Mouse (Mus musculus): ENCODE data around the gene Shisal1. TPM values are rescaled to one million over a fixed set of nuclear protein-coding genes. Genes with fewer than 3 reads are reported as not detected.

The Shisal1 gene
- total RNA-seq, 2 experiments from 2014 or later, result 0.63 to 1.1 TPM

DNA sequence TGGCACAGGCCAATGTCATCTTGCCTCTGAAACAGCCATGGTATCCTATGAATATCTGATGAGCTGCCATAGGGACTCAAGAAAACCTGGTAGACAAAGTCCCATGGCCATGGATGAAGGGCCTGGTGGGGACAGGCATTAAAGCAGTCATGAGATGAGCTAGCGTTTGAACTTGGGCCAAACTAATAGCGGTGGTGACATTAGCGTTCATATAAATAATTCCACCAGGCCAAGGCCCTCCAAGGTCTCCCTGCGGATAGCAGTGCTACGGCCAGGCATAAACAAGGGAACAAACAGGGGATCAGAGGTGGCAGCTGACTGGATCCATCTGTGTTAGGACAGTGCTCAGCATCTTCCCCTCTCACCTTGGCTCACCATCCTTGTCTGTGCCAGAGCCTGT is 21.2 kb downstream of the Shisal1 start:
- peak; percentile 44 to 62 for DNase-seq

- DNase-seq, result peak in 1 of 2 experiments; percentile 24
These were observed 23.1 kb downstream of the Shisal1 start for GRCm38 (mm10) chr15:84423781-84424180.

- no peak for DNase-seq
These were observed 28.7 kb downstream of the Shisal1 start for GRCm38 (mm10) chr15:84418266-84418610.

DNA sequence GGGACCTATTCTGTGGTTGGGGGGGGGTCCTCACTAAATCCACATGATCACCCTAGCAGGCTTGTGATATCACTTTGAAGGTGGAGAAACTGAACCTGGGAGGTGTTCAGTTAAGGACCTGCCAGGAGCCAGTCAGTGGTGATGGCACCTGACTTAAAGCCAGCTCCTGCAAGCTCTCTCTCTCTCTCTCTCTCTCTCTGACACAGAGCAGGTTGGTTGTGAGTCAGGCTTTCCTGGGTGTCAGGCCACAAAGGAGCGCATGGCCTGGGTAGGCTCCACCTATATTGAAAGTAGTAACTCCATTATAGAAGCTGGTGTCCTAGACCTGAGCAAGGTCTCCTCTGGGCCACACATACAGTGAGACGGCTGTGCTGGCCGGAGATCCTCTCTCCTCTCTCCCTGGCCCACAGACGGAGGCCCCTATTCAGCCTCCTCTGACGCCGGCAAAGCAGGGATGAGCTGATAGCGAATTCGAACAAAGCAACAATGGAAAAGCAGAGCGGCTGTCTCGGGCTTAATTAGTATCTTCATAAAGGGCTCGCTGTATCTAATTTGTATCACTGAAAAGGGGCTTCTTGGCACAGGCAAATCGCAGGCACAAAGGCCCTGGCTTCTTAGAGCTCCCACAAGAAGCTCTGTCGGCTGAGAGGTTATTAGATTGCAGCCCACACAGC is 29.2 kb downstream of the Shisal1 start:
- DNase-seq, result no peak

DNA sequence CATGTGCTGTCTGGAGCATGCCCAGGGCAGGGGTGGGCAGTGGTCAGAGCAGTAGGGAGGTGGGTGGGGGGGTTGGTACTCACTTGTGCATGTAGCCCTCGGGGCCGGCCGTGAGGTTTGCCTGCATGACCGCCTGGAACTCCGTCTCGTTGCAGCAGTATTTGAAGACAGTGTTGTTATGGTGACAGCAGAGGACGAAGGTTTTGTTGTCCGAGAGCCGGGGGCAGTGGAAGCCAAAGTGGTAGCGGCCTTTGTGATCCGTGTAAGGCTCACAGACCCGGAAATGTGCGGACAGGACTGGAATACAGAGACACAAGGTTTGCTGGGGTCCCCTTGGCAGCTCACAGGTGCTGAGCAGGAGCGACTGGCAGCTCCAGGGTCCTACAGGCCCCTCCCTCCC is 29.9 kb downstream of the Shisal1 start:
- DNase-seq, result no peak

- DNase-seq, result no peak
These were observed 32.7 kb downstream of the Shisal1 start for GRCm38 (mm10) chr15:84414040-84414848.

GRCm38 (mm10) chr15:84412409-84412808 is 34.5 kb downstream of the Shisal1 start:
- DNase-seq, result peak; percentile 88 to 90

DNA sequence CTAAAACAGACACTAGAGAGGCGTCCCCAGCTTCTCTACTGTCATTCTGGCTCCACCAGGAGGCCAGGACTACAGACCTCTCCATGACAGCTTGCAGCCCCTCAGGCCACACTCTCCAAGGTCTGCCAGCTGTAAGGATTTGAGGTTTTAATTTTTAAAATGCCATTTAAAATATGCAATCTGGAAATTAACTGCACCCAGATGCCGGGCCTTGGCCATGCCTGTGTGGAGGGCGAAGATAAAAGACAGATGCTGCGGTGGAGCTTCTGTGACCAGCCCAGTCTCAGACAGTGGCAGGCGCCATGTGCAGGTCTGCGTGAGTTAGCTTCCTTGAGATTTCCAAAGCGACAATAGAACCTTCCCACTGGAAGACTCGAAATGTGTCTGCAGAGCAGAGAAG is 36.8 kb downstream of the Shisal1 start:
- DNase-seq, result no peak

DNA sequence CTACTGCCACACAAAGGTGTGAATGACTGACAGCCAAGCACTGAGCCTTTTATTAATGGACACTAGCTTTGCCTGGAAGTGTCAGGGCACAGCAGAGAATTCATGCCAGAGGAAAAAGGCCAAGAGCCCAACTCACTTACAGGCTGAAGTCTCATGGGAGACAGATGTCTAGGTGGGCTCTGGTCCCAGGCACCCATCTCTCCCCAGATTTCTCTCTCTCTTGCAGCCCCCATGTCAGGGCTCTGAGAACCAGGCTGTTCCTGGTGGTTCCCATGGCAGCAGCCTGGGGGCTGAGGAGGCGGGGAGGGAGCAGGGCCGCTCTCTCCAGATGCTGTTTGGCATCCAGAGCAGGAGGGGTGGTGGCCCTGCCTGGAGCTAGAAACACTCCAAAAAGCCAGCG is 38.3 kb downstream of the Shisal1 start:
- no peak for DNase-seq

DNA sequence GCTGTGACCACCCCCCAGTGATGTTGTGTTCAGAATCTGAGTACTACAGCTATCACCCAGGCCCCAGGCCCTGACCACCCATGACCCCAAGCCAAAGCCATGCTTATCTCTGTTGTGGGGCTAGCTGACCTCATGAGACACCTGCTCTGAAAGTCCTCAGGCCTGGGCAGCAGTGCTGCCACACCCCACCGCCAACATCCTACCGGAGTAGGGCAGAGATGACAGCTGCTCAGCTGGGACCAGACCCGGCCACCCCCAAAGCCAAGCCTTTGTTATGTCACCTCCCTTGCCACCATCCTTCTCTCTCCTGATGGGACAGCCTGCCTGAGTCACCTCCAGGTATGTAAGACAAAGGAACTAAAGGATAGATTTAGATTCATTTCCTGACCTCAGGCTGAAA is 41.1 kb downstream of the Shisal1 start:
- DNase-seq, result no peak

DNA sequence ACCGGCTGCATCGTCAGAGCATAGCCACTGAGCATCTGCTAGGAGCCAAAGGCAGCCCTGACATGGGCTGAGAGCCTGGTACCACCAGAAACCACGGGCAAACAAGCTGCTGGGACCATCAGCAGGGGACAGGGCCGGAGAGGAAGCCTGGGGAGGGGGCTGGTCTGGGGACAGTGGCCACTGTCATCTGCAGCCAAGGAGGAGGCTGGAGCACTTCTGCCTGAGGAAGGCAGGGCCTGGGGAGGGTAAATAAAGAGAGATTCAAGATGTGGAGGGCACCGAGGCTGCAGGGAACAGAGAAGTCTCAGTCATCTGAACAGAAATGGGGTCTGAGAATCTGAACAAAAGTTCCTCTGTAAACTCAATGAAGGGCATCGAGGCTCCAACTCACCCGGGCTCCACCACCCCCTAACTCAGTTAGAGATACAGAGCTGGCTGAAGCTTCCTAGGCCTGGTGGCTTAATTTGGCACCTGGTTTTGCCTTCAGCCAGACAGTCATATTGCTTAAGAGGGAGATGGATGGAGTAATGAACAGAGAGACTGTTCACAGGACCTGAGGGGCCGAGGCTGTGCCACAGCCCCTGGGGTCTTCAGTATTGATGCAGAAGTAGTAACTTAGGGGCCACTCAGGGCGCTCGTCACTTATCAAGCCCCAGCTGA is 43.3 kb downstream of the Shisal1 start:
- DNase-seq, result no peak

DNA sequence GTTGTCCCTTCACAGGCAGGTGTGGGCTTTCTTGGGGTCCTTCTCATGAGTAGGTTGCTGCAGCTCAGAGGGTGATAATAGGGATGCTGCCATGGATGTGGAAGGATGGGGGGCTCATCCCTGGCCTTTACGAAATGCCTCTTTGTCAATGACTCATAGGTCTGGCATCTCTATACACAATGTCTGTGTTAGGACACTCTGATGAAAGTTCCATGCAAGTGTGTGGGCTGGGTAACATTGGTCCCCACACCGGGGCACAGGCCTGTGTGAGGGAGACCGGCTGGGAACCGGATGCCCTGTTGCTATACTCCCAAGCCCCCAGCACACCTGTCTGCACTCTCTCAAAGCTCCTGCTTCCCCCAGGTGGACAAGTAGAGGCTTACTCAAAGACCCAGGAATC is 48.3 kb downstream of the Shisal1 start:
- no peak for DNase-seq

- DNase-seq, result no peak
These were observed 49.2 kb downstream of the Shisal1 start for GRCm38 (mm10) chr15:84397663-84398169.

GRCm38 (mm10) chr15:84395341-84396067 is 51.4 kb downstream of the Shisal1 start:
- DNase-seq, result no peak

GRCm38 (mm10) chr15:84393341-84393740 is 53.6 kb downstream of the Shisal1 start:
- no peak for DNase-seq

DNA sequence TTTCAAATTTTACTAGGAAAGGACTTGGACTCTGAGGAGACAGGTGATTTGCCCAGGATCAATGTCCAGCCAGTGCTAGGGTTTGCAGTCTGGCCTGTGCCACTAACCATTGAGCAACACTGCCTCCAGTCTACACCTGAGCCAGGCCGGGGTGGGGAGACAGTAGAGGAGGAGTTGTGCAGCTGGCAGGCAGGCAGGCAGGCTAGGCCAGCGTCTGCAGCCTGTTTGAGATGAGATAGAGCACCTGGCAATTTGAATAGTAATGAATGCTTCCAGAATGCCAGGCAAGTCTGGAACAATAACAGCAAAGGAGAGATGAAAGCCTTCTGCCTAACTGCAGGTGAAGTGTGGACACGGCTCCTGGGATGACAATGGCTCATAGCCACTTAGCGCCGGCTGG is 54.1 kb downstream of the Shisal1 start:
- DNase-seq, result no peak

- no peak for DNase-seq
These were observed 54.8 kb downstream of the Shisal1 start for GRCm38 (mm10) chr15:84392131-84392530.

- DNase-seq, result no peak
These were observed 58.2 kb downstream of the Shisal1 start for GRCm38 (mm10) chr15:84388698-84389131.

DNA sequence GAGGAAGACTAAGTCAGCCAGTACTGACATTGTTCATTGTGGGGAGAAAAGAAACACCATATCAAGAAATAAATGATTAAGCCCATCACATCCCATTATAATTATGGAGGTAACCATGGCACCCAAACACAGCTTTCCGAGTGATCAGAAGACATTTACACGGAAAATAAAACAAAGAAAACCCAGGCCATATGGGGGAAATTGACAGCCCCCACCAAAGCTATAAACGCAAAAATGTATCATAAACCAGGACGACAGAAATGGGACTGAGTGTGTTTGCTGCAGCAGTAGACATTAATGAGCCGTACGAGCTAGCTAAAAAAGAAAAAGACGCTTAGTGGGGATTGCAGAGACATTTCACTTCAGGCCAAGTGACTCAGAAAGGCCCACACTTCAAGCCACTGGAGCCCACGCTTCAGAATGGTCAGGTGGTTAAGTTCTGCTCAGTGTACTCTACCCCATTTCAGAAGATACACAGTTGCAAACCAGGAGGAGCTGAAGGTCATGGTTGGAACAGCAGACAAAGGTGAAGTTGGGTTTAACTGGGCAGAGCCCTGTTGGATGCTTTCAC is 60.8 kb downstream of the Shisal1 start:
- no peak for DNase-seq

- DNase-seq, result no peak
These were observed 62.8 kb downstream of the Shisal1 start for GRCm38 (mm10) chr15:84384066-84384465.

- DNase-seq, result peak; percentile 43 to 47
These were observed 66.7 kb downstream of the Shisal1 start for GRCm38 (mm10) chr15:84380181-84380580.

DNA sequence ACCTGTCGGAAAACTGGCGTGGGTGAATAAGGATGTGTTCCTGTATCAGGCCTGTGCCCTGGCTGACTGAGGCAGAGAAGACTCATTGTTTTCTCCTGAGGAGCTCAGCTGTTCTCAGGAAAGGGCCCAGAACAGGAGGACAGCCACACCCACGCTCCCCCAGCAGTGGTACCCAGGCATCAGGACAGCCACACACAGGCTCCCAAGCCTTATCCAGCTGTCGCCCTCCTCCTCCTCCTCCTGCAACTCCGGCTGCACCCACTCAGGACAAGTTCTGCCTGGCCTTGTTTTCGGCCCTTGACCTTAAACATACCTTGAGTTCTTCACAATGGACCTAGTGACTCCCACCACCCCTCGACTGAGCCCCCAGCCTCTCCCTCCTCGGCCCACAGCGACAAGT is 68.2 kb downstream of the Shisal1 start:
- no peak for DNase-seq

Measured in adrenal gland, postnatal 36 days (tissue).